Mouse (Mus musculus) neural tube, embryonic 14.5 days (tissue): ENCODE data around the gene Thap11. TPM values are rescaled to one million over a fixed set of nuclear protein-coding genes. Genes with fewer than 3 reads are reported as not detected.

ENCODE experiments used
- polyA plus RNA-seq: library from polyadenylated mRNA; unstranded; fragments of >200 nt; fragmentation: Nextera tagmentation; extraction: Ambion mirVana; gene quantifications from 2 replicates; pipeline ENCODE4 v1.2.1, GENCODE M21; 2014

Thap11 gene
- polyA plus RNA-seq, 1 experiment from 2014 or later: 44.1 TPM

Other genes with a start within 250 kb of the Thap11 start
- 25.8 and 29.6 TPM in 2 replicates for gene Ripor1, start 249.9 kb upstream of the Thap11 start, polyA plus RNA-seq
- 81.3 and 85.6 TPM in 2 replicates for gene Ctcf, start 218.6 kb upstream of the Thap11 start, polyA plus RNA-seq
- 0.71 and 1.3 TPM in 2 replicates for gene Agrp, start 217.7 kb upstream of the Thap11 start, polyA plus RNA-seq
- 21.7 and 22.3 TPM in 2 replicates for gene Carmil2, start 168.9 kb upstream of the Thap11 start, polyA plus RNA-seq
- gene Acd, start 154.0 kb upstream of the Thap11 start, polyA plus RNA-seq: 79.5 and 83.9 TPM in 2 replicates
- 48.1 and 60.6 TPM in 2 replicates for gene Pard6a, start 154.0 kb upstream of the Thap11 start, polyA plus RNA-seq
- gene 4933405L10Rik, start 147.5 kb upstream of the Thap11 start, polyA plus RNA-seq: 0.30 and 0.42 TPM in 2 replicates
- gene Enkd1, start 146.9 kb upstream of the Thap11 start, polyA plus RNA-seq: 9.5 and 11.6 TPM in 2 replicates
- gene Gfod2, start 96.5 kb upstream of the Thap11 start, polyA plus RNA-seq: 52.9 and 67.9 TPM in 2 replicates
- 13.6 and 14.7 TPM in 2 replicates for gene Ranbp10, start 27.8 kb upstream of the Thap11 start, polyA plus RNA-seq
- gene Tsnaxip1, start 27.4 kb upstream of the Thap11 start, polyA plus RNA-seq: 0.26 and 0.28 TPM in 2 replicates
- gene Cenpt, start 1.9 kb upstream of the Thap11 start, polyA plus RNA-seq: 49.6 and 51.4 TPM in 2 replicates
- 141 and 176 TPM in 2 replicates for gene Nutf2, start 5.4 kb downstream of the Thap11 start, polyA plus RNA-seq
- 38.3 and 44.9 TPM in 2 replicates for gene Edc4, start 25.7 kb downstream of the Thap11 start, polyA plus RNA-seq
- 0.99 and 2.0 TPM in 2 replicates for gene Nrn1l, start 38.4 kb downstream of the Thap11 start, polyA plus RNA-seq
- 6.4 and 10.6 TPM in 2 replicates for gene Pskh1, start 45.3 kb downstream of the Thap11 start, polyA plus RNA-seq
- gene Ctrl, start 78.7 kb downstream of the Thap11 start, polyA plus RNA-seq: 3.2 and 3.8 TPM in 2 replicates
- gene Psmb10, start 83.3 kb downstream of the Thap11 start, polyA plus RNA-seq: 53.2 and 76.8 TPM in 2 replicates
- gene Lcat, start 88.2 kb downstream of the Thap11 start, polyA plus RNA-seq: 0.99 and 2.7 TPM in 2 replicates
- 4.8 and 8.2 TPM in 2 replicates for gene Slc12a4, start 111.0 kb downstream of the Thap11 start, polyA plus RNA-seq
- gene Dpep3, start 124.3 kb downstream of the Thap11 start, polyA plus RNA-seq: not detected in 2 replicates
- gene Dus2, start 136.2 kb downstream of the Thap11 start, polyA plus RNA-seq: 25.6 and 33.5 TPM in 2 replicates
- gene Dpep2nb, start 150.8 kb downstream of the Thap11 start, polyA plus RNA-seq: 0.31 TPM in 1 of 2 replicates, not detected in the other
- 22.4 and 23.9 TPM in 2 replicates for gene Ddx28, start 156.8 kb downstream of the Thap11 start, polyA plus RNA-seq
- gene Nfatc3, start 203.7 kb downstream of the Thap11 start, polyA plus RNA-seq: 3.1 and 3.2 TPM in 2 replicates